Mouse (Mus musculus) ES-CJ7 (cell line): ENCODE data around the gene Stard3nl.

Source experiments
- DNase-seq: peaks from one replicate; pipeline ENCODE4 v3.0.0; 2011; ENCODE audit warnings: low read depth, low spot score

The Stard3nl gene

GRCm38 (mm10) chr13:19395688-19396354, at the start of gene Stard3nl:
Stard3nl (minus strand) TSS chr13:19395795.
- DNase-seq: peak; percentile 98

DNA sequence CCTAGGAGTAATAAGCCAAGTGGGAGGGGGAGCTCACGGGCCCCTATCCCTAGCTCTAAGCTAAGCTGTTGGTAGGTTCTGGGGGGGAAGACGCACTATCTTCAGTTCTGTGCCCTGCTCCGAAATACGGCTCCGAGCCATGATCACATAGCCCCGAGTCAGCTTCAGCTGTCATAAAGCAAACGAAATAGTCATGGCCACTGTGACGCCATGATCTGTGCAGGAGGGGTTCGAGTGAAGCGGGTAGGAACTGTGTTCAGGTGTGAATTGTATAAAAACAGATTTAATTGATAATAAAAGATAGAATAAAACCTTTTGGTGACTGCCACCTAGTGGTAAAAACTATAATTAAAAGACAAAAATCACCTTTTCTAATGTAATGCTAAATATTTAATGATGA, 42.4 kb upstream of the Stard3nl start:
- DNase-seq: peak; percentile 6

- DNase-seq: no peak
These were observed 34.3 kb upstream of the Stard3nl start for GRCm38 (mm10) chr13:19429812-19430370.

DNA sequence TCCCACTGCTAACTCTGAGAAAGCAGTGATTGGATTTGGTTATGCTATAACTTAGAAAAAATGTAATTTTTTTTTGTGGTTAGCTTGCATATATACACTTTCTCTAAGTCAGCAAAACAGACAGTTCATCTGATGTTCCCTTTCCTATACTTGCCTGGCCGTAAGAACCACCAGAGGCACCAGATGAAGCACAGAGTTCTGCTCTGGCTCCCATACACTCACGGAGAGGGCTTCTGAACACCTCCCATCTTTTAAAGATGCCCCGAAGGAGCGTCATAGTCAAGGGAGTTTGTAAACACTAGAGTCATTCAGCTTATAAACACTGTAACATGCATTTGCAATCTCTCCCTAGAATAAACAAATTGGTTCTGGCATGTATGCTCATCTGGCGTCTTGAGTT, 32.5 kb upstream of the Stard3nl start:
- no peak for DNase-seq

- peak; percentile 87 for DNase-seq
These were observed 29.0 kb upstream of the Stard3nl start for GRCm38 (mm10) chr13:19424563-19424962.

GRCm38 (mm10) chr13:19422521-19422920, 26.9 kb upstream of the Stard3nl start:
- DNase-seq: no peak

- DNase-seq: no peak
These were observed 22.4 kb upstream of the Stard3nl start for GRCm38 (mm10) chr13:19417885-19418521.

- no peak for DNase-seq
These were observed 20.4 kb upstream of the Stard3nl start for GRCm38 (mm10) chr13:19415894-19416531.

DNA sequence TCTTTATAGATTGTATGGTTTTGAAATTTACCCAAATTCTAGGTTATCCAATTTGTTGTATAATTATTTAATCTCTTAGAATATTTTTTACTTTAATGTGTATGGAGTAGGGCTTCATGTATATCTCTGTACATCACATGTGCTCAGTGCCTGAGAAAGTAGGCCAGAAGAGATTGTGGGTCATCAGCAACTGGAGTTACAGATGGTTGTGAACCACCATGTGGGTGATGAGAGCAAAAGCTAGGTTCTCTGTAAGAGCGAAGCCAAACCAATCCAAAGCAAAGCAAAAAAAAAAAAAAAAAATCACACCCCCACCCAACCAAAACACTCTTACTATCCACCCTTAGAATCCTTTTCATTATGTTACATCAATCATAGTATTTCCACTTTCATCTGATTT, 19.7 kb upstream of the Stard3nl start:
- no peak for DNase-seq

- DNase-seq: no peak
These were observed 16.8 kb upstream of the Stard3nl start for GRCm38 (mm10) chr13:19412334-19412939.

DNA sequence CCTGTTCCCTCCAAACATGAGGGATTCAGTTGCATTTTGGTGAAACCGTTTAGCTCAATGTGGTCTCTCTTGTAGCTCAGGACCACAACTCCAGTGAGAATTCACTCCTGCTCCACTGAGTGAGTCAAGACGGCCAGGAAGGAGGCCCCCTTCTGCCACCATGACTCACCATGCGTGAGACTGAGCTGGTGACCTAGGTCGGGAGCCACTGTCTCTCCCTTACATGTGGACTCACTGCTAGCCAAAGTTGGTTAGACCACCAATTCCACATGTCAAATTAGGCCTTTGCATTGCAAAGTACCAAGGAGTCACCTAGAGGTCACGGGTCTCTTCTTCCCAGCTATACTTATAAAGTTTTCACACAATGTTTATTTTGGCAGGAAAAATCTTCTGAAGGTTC, 16.3 kb upstream of the Stard3nl start:
- no peak for DNase-seq

DNA sequence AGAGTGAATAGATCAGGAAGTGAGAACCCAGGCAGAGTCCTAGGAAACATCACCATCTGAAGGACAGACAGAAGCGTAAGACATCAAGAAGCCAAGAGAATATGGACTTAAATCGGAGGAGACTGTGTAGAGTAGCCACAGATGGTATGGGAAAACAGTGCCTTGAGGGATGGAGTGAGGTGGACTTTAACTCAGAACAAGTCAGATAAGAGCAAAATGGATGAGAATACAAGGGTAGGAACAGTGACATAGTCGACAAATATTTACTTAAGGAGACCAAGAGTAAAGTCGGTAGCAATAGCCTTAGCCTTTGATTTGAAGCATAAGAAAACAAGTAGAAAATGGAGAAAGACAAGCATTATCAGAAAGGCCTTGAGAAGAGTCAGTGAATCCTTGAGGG, 15.1 kb upstream of the Stard3nl start:
- DNase-seq: no peak

DNA sequence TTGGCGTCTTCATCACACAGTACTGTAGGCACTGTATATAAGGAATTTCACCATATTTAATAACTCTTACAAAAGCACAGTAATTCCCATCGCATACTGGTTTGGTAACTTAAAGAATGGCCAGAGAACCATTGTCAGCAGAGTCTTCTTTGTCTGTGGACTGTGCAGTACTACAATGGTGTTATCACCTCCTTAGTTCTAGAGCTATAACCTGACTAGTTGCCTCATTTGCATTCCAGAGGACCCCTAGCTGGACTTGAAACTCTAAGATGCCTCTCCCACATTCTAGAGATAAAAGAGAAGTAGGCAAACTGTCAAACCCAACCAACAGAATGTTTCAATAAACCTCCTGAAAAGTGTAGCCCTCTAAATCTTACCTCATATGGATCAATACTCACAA, 12.4 kb upstream of the Stard3nl start:
- DNase-seq: no peak

DNA sequence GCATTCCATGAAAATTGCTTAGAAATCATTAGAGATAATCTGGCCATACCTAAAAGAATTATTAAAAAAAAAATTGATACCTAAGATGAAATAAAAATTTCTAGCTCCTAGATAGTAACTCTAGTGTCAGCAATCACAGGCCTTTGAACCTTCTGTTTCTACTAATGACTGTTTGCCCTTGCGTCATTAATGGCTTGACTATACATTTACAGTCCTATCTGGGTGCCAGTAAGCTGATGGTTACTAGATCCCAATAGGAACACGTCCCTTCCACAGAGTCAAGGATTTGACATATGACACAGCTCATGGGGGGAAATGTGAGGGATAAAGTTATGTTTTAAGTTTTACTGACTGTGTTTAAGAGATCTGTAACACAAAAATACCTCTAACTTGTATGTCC, 9.0 kb upstream of the Stard3nl start:
- no peak for DNase-seq

DNA sequence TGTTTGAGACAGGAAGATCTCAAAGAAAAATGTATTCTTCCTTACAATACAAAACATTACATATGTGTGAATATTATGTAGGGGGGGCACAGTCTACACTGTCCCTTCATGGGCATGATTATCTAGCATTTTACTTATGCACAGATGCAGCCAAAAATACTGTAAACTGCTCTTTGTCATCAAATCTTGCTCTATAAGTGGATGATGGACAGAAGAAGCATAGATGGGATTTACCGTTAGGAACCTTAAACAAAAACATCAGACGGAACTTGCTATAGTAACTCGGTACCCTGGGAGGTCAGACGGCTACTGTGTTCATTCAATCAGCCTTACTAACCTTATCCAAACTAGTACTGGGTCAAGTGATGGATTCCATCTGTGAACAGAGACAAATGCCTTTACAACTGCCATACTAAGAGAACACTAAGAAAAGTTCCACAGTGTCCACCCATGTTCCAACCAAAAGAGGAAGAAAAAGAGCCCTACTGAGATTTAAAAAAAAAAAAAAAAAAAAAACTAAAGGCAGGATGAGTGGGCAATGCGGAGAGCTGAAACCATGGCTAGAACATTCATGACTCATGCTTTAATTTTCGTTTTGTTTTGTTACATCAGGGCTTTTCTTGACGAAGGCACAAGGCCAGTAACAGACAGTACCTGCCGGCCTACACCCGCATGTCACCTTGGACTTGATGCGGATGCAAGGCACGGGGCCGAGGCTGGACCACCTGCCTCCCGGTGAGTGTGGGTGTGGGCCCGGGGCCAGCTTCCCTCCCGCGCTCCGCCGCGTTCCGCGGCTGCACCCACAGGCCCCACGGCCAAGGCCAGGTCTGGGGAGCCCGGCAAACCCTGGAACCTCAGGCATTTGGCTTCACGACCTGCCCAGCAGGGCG, 552 bp downstream of the Stard3nl start:
- no peak for DNase-seq

GRCm38 (mm10) chr13:19394171-19394570, 1.4 kb downstream of the Stard3nl start:
- peak; percentile 26 for DNase-seq

GRCm38 (mm10) chr13:19393731-19394130, 1.9 kb downstream of the Stard3nl start:
- DNase-seq: no peak

DNA sequence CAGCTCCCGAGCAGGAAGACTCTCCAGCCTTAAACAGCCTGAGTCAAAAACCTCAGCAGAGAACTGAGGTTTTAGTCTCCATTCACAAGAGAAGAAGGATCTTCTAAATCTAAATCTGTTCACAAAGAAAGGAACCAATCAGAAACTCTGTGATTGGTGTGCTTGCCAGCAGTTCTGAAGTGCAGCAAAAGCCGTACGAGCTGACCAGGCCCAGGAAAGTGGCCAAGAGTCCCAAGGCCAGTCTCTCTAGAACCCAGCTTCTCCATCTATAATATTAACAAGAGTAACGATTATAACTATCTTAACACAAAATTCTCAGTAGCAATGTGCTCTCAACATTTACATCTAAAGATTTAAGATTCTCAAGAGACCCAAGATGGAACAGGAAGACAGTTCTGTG, 4.0 kb downstream of the Stard3nl start:
- DNase-seq: no peak

GRCm38 (mm10) chr13:19390296-19390695, 5.3 kb downstream of the Stard3nl start:
- DNase-seq: no peak

GRCm38 (mm10) chr13:19389896-19390295, 5.7 kb downstream of the Stard3nl start:
- peak; percentile 10 for DNase-seq

- DNase-seq: no peak
These were observed 6.2 kb downstream of the Stard3nl start for GRCm38 (mm10) chr13:19389434-19389833.
